Mouse (Mus musculus) myocyte (in vitro differentiated cells): ENCODE measurements around the gene Arfip1.

ENCODE experiments used
- CEBPB ChIP-seq: IDR thresholded peaks from 2 replicates; pipeline ENCODE4 v1.6.1; 2011; ENCODE audit warnings: mild to moderate bottlenecking, moderate library complexity; ENCODE audit not compliant: poor library complexity, insufficient read depth, severe bottlenecking
- MAX ChIP-seq: IDR thresholded peaks from one replicate; pipeline ENCODE4 v1.6.1; 2011; ENCODE audit warnings: low read depth, mild to moderate bottlenecking, control low read depth
- MYOD1 ChIP-seq, 3 experiments: IDR thresholded peaks; one replicate each; pipeline ENCODE4 v1.6.1; 2011; ENCODE audit warnings: control low read depth in 2 of 3, low read depth in 2 of 3, mild to moderate bottlenecking in 2 of 3, moderate library complexity in 1 of 3; ENCODE audit not compliant: insufficient read length in 2 of 3, control insufficient read depth in 1 of 3
- POLR2A ChIP-seq: IDR thresholded peaks from one replicate; pipeline ENCODE4 v1.6.1; 2011; ENCODE audit warnings: low read depth, mild to moderate bottlenecking, control low read depth, moderate library complexity; ENCODE audit not compliant: insufficient read length
- POLR2AphosphoS2 ChIP-seq: IDR thresholded peaks from one replicate; pipeline ENCODE4 v1.6.1; 2011; ENCODE audit warnings: low read depth, control low read depth; ENCODE audit not compliant: insufficient read length
- REST ChIP-seq: IDR thresholded peaks from one replicate; pipeline ENCODE4 v1.6.1; 2011; ENCODE audit warnings: mild to moderate bottlenecking, control low read depth, moderate library complexity; ENCODE audit not compliant: insufficient read depth, insufficient read length
- TCF3 ChIP-seq: IDR thresholded peaks from one replicate; pipeline ENCODE4 v1.6.1; 2011; ENCODE audit warnings: low read depth, control low read depth; ENCODE audit not compliant: insufficient read length
- USF1 ChIP-seq: IDR thresholded peaks from one replicate; pipeline ENCODE4 v1.6.1; 2011; ENCODE audit warnings: low read depth, mild to moderate bottlenecking, control low read depth, moderate library complexity

- TF ChIP-seq USF1, result no peak
- TF ChIP-seq MAX, result no peak
- no peak for TF ChIP-seq TCF3
- TF ChIP-seq POLR2A, result no peak
- no peak for TF ChIP-seq REST
- no peak for TF ChIP-seq MYOD1 (IDR thresholded peaks at IDR 0.05; ENCODE audit: control insufficient read depth in 1 of 3, insufficient read length in 2 of 3, low read depth in 2 of 3)
- no peak for TF ChIP-seq POLR2AphosphoS2
- no peak for TF ChIP-seq CEBPB
These were observed 49.2 kb downstream of the Arfip1 start for GRCm38 (mm10) chr3:84533227-84533626.
